Mouse (Mus musculus) frontal cortex, postnatal 14 days (tissue): ENCODE measurements around the gene Scnn1b.
A peak's percentile ranks its signal among the peaks of the same experiment; 100 is the strongest.

Source experiments
- DNase-seq, 2 experiments: peaks; one replicate each; pipeline ENCODE4 v3.0.0; 2022; ENCODE audit warnings: low spot score in 2 of 2

Gene Scnn1b

DNA sequence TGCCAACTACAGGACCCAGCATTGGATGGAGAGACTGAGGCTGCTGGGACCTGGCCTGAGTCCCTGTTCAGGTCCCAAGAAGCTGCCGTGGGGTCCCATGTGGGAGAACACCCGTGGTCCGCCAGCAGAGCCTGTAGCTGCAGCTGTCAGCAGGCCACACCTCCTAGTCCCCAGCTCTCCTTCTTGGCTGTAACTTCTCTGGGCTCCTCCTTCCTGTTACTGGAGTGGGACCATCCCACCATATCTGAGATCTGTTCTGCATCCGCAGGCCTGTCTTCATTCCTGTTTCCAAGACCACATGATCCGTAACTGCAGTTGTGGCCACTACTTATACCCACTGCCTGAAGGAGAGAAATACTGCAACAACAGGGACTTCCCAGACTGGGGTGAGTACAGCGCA lies 49.1 kb downstream of the Scnn1b start:
- no peak for DNase-seq

DNA sequence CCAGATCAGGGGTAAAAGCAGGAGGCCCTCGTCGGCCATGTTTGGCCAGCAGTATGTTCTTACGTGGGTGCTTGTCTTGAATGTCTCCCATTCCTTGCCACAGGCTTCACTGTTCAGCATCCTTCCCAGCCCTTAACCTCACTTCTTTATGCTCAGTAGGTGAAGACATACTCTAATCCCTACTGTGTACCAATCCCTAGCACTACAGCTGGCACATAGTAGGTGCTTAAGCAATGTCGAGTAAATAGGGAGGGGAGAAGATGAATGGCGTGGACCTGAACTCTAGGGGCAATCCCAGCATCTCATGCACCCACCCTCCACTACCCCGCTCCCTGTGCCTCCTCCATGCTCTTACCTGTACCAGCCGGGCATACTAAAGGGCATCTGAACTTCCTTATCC lies 59.5 kb downstream of the Scnn1b start:
- DNase-seq: no peak

DNA sequence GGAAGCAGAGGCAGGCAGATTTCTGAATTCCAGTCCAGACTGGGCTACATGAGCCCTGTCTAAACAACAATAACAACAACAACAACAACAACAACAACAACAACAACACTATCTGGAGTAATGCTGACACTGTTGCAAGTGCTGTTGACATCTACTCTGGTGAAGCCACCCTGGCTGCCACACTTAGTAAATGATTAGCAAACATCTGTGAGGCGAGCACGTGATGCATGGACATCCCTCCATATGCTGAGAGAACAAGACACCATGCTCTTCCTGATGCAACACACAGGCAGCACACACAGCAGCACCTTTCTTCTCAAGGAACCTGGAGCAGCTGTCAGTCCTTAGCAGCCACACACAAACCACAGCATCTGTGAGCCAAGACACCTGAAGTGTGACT lies 63.0 kb downstream of the Scnn1b start:
- DNase-seq: no peak

DNA sequence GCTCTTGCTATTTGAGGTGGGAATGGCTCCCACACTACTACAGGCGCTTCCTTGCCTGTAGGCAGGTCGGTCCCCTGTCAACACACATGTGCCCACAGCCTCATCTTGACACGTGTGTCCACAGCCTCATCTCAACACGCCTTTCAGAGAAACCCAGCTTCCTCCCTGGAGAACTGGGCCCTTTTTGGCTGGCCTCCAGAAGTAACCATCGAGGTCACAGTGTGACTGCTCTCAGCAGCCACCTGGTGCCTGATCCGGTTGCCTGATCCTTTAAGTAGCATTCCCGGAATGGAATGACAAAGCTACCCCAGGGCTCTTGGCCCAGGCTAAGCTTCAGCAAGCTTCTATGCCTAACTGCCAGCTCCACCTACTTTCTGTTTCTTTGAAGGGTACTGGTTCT lies 66.4 kb downstream of the Scnn1b start:
- no peak for DNase-seq

DNA sequence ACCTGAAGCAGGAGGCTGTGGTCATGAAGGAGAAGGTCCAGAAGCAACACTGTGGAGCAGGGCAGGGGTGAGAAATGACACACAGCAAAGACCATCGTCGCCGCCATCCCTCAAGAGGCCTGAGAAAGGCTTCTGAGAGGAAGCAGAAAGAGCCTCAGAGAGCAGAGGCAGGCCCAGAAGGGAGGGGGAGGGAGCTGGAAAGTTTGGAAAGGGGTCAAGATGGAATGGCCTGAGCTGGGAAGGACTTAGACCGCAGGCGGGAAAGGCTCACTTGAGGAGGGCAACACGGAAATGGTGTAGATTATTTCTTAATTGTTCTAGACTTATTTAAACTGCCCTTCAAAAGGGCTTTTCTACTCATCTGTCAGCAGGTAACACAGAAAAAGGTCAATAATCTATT lies 68.8 kb downstream of the Scnn1b start:
- no peak for DNase-seq

- no peak for DNase-seq
Observed at GRCm38 (mm10) chr7:121934346-121934745, 69.5 kb downstream of the Scnn1b start.

- no peak for DNase-seq
Observed at GRCm38 (mm10) chr7:121935906-121936794, 71.3 kb downstream of the Scnn1b start.

DNA sequence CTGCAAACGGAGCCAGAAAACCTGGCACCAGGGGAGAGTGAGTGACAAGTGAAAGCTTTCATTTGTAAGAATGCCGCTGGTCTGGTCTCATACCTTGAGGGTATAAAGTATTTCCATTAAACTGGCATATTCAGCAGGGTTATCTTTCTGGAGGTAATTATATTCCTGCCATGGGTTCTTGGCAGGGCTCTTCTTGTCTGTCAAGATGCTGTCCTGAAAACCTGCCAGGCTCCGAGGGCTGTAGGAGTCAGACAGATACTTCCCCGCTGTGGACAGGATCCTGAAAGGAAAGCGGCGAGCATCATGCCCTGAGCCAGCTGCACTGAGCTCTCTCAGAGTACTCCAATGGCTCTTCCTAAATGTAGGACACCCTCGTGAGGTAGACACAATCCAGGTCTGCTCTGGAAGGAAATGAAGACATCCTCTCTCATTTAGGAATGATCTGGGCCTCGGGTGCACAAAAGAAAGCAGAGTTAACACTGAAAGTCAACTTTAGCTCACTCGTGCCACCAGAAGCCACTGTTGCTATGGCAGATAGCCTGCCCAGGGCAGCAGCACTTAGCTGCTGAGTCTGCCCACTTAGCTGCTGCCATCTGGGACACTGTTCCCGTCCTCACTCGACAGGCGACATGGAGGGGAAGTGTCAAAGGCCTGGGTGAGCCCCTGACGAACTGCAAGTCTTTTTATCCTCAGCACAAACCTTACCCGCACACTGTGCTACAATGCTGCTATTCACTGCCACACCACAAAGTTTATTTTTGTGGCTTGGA lies 72.2 kb downstream of the Scnn1b start:
- DNase-seq: no peak

DNA sequence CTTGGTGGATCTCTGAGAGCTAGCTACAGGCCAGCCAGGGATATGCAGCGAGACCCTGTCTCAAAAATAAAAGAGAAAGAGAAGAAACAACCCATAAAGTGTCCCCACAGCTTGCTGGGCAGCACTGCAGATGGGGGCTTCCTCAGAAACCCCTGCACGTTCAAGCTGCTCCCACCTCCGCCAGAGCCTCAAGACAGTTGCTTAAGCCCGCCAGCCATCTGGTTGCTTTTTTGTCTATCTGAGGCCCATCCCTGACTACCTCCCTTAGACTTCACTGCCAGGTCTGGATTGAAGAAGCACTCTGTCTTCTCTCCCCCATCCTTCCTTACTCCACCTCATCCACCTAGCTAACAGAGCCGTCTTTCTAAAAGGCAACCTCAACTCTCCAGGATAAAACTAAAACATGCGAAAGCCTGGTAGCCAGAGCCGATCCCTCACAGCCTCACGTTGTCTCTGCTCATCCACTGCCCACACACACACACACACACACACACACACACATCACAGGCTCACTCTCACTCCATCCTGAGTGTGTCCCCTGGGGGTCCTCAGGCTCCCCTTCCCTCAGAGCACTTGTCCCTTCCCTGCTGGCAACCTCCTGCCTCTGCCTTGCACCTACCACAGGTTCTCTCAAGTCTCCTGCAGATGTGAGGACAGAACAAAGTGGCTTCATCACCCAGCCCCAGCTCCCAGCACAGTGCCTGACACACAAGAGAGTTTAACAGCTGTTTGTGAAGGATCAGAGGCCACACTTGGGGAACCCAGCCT lies 73.5 kb downstream of the Scnn1b start:
- no peak for DNase-seq

- DNase-seq: no peak
Observed at GRCm38 (mm10) chr7:121939244-121939643, 74.4 kb downstream of the Scnn1b start.

DNA sequence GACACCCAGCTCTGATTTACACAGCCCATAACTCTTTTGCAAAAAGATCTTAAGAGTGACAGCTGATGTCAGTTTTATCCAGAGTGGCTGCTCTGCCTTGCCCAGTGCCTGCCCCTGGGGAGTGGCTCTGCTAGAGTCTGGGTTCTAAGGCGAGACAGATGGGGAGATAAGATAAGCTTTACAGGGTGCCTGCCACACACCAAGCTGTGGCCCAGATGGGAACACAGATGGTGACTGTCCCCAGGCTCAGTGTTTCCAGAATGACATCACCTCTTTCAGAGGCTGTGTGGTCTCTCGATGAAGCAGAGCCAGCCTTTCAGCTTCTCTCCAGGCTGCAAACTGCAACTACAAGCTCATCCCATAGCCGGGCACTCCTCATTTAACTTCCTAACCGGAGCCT lies 74.9 kb downstream of the Scnn1b start:
- DNase-seq: peak; percentile 48 to 64

- DNase-seq: no peak
Observed at GRCm38 (mm10) chr7:121941016-121941415, 76.2 kb downstream of the Scnn1b start.

DNA sequence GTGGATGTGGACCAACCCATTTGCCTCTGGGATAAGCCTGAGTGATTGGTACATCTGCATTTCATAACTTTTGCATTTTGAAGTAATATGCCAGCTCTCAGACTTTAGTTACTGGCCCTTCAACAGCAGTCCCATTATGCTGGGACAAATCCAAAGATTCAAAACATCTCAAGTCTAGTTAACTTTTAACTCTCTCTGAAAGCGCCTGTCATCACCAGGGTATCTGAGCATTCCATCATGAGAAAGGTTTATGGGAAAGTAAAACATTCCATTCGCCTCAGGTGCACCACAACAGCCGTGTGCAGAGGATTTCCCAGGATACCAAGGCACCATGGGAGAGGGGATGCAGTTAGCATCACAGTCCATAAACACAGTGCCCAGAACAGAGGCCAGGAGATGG lies 76.8 kb downstream of the Scnn1b start:
- DNase-seq: no peak

GRCm38 (mm10) chr7:121942371-121942770 lies 77.5 kb downstream of the Scnn1b start:
- DNase-seq: no peak

DNA sequence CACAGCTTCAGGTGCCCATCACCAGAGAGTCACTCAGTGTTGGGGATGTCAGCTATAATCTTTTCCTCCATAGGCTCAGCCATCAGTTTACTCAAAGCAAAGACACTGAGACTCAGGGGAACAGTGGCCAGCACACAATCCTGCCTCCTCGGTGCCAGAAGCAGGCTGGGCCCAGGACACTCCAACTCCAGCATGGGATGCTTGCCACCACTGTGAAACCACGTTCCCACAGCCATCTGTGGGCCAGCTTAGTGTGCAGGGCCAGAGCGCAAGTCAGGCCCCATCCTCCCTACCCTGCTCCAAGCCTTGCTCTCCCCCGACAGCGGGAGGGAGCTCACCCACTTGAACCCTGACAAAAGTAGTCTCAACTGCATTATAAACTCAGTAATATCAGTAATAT lies 81.4 kb downstream of the Scnn1b start:
- DNase-seq: no peak

GRCm38 (mm10) chr7:121947513-121947912 lies 82.7 kb downstream of the Scnn1b start:
- no peak for DNase-seq

- DNase-seq: no peak
Observed at GRCm38 (mm10) chr7:121954891-121955669, 90.2 kb downstream of the Scnn1b start.

DNA sequence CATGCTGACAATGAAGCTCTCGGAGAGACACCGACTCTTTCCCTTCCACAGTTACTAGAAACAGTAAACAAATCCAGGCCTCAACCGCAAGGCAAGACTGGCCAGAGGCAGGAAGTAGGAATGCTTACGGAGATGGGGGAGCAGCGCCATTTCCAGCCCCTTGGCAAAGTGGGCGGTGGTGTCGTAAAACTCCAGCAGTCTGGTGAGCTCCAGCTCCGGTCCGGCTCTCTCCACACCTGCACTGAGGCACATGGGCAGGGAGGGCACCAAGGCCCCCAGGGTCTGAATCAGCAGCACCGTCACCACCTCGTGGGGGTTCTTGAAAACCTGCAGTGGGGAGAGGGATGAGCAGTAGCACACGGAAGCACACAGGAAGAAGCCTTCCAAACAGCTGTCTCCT lies 91.0 kb downstream of the Scnn1b start:
- no peak for DNase-seq

- no peak for DNase-seq
Observed at GRCm38 (mm10) chr7:121961913-121962570, 97.2 kb downstream of the Scnn1b start.

GRCm38 (mm10) chr7:121962571-121962959 lies 97.7 kb downstream of the Scnn1b start:
- no peak for DNase-seq

DNA sequence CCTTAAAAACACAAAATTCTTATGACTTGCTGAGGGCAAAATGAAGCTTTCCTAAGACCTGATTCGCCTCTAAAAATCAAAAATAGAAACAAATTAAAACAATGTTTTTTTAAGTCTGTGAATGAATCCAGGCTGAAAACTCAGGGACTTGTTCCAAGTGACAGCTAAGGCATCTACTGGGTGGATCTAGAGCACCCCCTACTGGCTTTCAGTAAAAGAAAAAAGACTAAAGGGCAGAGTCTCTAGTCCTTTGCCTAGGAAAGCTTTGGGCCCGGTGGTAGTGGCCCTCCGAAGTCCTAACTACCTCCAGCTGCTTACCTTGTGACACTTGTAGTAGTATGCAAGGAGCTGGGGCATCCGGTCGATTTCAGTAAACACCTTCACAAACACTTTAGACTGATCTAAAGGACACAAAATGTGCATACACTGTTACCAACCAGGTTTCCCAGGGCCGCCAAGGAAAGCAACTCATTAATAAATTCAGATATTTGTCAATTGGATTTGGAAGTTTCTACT lies 99.1 kb downstream of the Scnn1b start:
- peak in 1 of 2 experiments; percentile 22 for DNase-seq
